Mouse (Mus musculus): ENCODE data around the gene Dgcr6.
"Not testable (repeated sequence)": the region's sequence is repeated elsewhere in the genome, so short reads cannot be mapped to it uniquely, and the experiment has no call there.

DNA sequence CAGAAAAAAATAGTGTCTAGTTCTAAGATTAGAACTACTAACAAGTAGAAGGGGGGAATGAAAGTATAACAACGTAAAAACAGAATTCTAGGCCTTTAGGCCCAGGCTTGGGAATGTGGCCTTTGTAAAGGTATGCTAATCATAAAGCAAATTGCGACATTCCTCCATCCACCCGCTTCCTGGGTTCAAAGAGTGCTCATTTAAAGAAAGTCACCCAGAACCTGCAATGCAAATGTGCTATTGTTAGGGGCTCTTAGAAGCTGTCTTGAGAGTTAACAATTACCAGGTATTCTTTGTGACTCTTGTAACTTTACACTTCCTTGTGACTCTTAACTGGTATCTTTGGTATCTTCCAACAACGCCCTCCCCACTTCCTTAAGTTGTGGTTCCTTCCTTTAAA, 36.2 kb upstream of the Dgcr6 start:
- not testable (repeated sequence) for TF ChIP-seq CTCF (conservative IDR thresholded peaks at IDR 0.05; ENCODE audit: insufficient read depth, insufficient read length, low read depth, low read length); POLR2A (IDR thresholded peaks at IDR 0.05; ENCODE audit: low read depth, low read length)
